Mouse (Mus musculus): Measurements from ENCODE around the gene Rbl1.
"Not testable (repeated sequence)": the region's sequence is repeated elsewhere in the genome, so short reads cannot be mapped to it uniquely, and the experiment has no call there.

The Rbl1 gene

DNA sequence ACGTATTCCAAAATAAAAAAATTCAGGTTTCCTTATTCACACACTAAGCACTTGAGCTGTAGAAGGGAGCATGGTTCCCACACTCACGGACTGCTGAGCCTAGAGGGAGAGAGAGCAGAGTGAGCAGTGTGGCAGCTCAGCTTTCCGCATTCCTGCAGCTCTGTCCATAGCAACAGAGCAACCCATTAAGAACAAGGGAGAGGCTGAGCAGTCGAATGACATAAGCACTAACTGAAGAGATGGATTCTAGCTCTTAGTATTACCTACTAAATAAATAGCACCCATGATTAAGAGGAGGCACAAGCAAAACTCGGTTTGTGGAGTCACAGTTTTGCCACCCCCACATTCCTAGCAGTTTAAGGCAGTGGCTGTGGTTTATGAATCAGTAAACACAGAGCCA is 34.2 kb downstream of the Rbl1 start:
- DNase-seq, result peak; percentile 12

GRCm38 (mm10) chr2:157166371-157167080 is 37.8 kb downstream of the Rbl1 start:
- DNase-seq, result no peak

GRCm38 (mm10) chr2:157165312-157166224 is 38.8 kb downstream of the Rbl1 start:
- not testable (repeated sequence) for DNase-seq

GRCm38 (mm10) chr2:157164101-157164500 is 40.2 kb downstream of the Rbl1 start:
- no peak for DNase-seq

GRCm38 (mm10) chr2:157156079-157156478 is 48.3 kb downstream of the Rbl1 start:
- DNase-seq, result no peak

- DNase-seq, result no peak
Measured at GRCm38 (mm10) chr2:157153235-157153634, 51.1 kb downstream of the Rbl1 start.

- no peak for DNase-seq
Measured at GRCm38 (mm10) chr2:157148417-157148816, 55.9 kb downstream of the Rbl1 start.

GRCm38 (mm10) chr2:157147397-157148020 is 56.8 kb downstream of the Rbl1 start:
- no peak for DNase-seq

GRCm38 (mm10) chr2:157145173-157145572 is 59.2 kb downstream of the Rbl1 start:
- DNase-seq, result no peak

DNA sequence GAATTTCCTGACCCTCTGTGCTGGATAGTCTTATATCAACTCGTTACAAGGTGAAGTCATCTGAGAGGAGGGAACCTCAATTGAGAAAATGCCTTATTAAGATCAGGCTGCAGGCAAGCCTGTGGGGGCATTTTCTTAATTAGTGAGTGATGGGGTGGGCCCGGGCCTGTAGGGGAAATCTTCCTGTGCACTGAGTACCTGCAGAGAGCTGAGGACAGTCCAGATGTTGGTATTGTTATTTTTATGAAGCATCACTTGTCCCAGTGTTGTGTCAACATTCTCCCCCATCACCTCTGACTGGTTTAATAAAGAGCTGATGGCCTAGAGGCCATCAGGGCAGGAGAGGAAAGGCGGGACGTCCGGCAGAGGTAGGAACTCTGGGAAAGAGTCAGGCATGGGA is 60.2 kb downstream of the Rbl1 start:
- no peak for DNase-seq

DNA sequence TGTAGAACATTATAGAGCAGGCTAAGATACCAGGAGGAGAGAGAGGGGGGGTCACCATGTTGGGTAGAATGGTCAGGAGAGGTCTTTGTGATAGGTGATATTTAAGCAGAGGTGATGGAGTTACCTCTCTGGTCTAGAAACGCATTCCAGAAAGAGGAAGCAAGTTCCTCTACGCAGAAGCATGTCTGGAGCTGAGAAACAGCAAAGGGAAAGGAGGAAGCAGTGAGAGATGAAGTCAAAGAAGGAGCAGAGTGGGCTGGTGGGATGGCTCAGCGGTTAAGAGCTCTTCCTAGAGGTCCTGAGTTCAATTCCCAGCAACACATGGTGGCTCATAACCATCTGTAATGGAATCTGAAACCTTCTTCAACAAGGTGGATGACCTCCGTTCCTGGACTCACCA is 62.4 kb downstream of the Rbl1 start:
- DNase-seq, result no peak

DNA sequence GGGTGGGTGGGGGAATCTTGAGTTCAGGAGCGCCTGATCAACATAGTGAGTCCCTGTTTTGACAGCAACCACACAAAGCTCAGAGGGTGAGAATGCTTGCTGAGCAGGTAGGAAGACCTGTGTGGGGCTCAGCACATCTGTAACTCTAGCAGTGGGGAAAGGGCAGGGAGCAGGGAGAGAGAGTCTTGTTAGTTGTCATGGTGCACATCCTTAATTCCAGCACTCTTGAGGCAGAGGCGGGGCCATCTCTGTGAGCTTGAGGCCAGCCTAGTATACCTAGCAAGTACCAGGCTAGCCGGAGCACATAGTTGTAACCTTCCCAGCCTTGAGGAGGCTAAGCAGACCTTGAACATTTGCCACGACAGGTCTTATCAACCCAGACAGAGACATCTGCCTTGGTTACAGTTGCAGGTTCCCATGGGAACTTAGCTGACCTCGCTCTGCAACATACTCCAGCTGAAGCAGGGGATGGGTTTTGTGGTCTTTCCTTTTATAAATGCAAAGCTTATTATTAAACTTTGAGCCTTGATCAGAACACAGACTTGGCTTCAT is 65.0 kb downstream of the Rbl1 start:
- no peak for DNase-seq

DNA sequence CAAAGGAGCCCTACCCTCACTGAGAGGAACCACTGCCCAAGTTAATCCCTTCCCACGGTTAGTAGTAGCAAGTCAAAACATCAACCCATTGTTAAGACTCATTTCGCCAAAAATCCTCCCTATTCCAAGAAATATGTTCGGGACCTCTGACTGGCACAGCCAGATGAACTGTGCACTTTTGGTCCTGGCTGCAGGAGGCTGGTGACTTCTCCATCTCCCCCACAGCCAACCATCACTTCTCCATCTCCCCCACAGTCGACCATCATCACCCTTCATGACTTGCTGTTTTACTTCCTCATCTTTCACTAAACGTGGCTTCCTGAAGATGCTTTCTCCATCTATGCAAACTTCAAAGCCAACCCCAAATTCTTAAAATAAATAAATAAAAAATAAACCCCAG is 65.5 kb downstream of the Rbl1 start:
- no peak for DNase-seq

- no peak for DNase-seq
Measured at GRCm38 (mm10) chr2:157137959-157138731, 66.2 kb downstream of the Rbl1 start.

DNA sequence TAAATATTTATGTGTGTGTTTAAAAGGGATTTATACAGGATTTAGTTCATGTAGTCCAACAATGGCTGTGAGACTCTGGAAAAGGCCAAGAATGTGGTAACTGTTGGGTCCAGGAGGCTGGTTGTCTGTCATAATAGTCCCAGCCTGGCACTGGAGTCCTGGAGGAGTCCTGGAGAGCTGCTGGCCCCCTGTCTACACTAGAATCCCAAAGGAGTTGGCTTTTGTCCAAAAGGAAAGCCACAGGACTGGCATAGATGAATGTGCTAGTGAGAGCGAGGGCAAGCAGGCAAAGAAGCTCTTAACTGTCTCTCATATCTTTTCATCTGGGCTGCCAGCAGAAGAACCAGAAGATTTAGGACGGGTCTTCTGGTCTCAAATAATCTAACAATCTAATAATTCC is 67.7 kb downstream of the Rbl1 start:
- peak; percentile 8 for DNase-seq

DNA sequence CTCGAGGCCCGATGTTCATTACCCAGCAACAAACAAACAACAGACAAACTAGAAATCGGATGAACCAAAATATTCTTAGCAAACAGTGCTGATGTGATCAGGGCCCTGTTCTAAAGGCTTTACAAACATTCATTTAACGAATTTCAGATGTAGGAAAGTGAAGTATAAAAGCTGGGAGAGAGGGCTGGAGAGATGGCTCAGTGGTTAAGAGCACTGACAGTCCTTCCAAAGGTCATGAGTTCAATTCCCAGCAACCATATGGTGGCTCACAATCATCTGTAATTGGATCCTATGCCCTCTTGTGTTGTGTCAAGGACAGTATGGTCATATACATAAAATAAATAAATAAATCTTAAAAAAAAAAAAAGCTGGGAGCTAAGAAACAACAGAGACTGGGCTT is 68.2 kb downstream of the Rbl1 start:
- no peak for DNase-seq

DNA sequence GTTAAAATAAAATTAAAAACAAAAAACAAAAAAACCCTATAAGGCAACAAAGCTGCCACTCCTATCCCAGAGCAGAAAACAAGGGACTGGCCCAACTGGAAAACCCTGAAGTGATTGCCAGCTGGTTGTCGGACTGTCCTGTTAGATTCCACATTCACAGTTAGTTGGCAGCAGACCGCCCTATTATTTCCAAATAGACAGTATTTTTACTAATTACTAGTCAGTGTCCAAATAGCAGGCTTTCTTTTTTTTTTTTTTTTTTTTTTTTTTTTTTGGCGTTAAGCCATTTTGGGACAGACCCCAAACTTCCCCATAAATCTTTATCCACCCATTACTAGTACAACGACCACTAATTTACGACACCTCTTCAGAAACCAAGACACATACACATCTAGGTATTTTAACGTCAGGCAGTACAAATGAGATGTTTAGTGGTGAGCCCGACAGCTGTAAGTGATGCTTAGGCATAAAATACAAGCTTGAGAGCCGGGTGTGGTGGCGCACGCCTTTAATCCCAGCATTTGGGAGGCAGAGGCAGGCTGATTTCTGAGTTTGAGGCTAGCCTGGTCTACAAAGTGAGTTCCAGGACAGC is 68.7 kb downstream of the Rbl1 start:
- DNase-seq, result peak; percentile 4

DNA sequence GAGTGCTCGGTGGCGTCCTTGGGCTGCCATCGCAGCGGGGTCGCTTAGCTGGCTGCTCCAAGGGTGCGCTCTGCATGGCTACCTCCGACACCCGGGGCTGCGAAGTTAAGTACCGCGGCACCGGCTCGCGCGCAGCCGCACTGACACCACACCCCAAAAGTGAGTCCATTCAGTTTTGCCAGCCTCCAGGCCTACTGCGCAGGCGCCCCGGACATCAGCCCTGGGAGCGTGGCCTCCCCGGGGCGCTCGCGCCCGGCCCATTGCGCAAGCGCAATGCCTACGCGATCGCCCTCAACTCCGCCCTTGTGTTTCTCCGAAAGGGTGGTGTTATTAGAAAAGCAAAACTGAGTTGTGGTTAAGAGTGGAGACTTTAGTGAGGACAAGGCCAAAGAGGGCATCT is 69.3 kb downstream of the Rbl1 start, which contains the start of gene Samhd1:
Gene Samhd1, minus strand, starts transcription at position 252 of the 400 bp plus-strand sequence.
- peak; percentile 97 for DNase-seq

DNA sequence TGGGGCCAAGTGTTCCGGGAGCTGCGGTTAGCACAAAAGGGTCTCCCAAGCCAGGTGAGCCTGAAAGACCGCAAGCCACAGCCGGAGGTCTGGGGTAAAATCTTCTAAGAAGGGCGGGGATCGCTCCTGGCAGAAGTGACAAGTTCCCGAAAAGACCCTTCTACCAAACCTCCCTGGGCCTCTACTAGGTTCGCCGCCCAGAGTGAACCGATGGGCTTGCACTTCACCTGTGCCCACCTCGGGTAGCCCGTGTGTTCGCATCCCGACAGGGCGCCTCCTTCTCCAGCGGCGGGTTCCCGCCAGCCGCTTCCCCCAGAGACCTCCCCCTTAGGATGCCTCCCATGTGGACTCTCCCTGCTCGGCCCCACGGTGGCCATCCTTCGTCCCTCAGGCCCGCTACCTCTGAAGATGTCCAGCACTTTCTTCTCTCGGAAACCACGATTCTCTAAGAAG is 69.8 kb downstream of the Rbl1 start:
- no peak for DNase-seq

DNA sequence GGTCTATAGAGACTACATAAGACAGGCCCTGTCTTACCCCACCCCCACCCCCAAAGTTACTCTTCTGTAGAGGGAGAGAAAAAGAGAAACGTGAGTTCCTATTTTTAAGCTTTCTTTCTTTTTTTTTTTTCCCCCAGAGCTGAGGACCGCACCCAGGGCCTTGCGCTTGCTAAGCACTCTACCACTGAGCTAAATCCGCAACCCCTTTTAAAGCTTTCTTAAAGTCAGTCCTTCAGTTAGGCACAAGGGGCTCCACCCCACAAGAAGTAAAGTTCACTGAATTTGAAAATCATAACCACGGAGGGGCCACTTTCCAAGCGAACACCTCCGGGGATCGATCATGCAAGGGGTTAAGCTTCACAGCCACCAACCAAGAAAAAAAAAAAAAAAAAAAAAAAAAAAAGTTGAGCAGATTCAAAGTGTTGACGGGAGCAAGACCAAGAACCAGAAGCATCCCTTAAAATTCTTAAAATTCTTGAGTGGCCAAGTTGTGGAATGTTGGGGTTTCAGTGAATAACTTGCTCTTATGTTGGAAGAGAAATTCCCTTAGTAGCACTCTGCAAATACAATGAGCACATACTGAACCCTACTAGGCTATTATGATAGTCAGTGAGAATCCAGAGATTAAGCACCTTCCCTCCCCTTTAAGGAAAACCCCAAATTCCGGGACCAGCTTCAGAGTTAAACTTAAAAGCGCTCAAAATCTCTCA is 70.4 kb downstream of the Rbl1 start:
- no peak for DNase-seq
